Mouse (Mus musculus) spleen, adult 2 months (tissue): Measurements from ENCODE around the gene Cntnap5b. TPM values are rescaled to one million over a fixed set of nuclear protein-coding genes. Genes with fewer than 3 reads are reported as not detected.

Experiments
- DNase-seq, 2 experiments: peaks; one replicate each; pipeline versions ENCODE4 v3.0.0 to v3.0.0-alpha.2; 2012 to 2021; ENCODE audit warnings: low spot score in 2 of 2, low read depth in 1 of 2
- H3K27ac ChIP-seq: fragments of 200-500 bp; 2 replicates; pipeline ENCODE4 v1.5.1; 2012; ENCODE audit warnings: low read length, inconsistent platforms; ENCODE audit not compliant: insufficient read depth
- H3K27me3 ChIP-seq: fragments of 200-500 bp; 2 replicates; pipeline ENCODE4 v1.6.1; 2012; ENCODE audit warnings: mild to moderate bottlenecking, moderate library complexity, low read length, inconsistent platforms; ENCODE audit not compliant: control insufficient read depth, insufficient read depth
- H3K36me3 ChIP-seq: fragments of 200-500 bp; 2 replicates; pipeline ENCODE4 v1.6.1; 2012; ENCODE audit warnings: mild to moderate bottlenecking, low read length, inconsistent platforms; ENCODE audit not compliant: control insufficient read depth, insufficient read depth
- H3K4me1 ChIP-seq: fragments of 200-500 bp; 2 replicates; pipeline ENCODE4 v1.6.1; 2011; ENCODE audit warnings: inconsistent platforms; ENCODE audit not compliant: control insufficient read depth, insufficient read depth, insufficient read length
- H3K4me3 ChIP-seq: fragments of 200-500 bp; 2 replicates; pipeline ENCODE4 v1.5.1; 2011; ENCODE audit warnings: mild to moderate bottlenecking, inconsistent platforms; ENCODE audit not compliant: insufficient read depth, insufficient read length; ENCODE audit errors: extremely low read depth
- CTCF ChIP-seq: fragments of 200-500 bp; IDR thresholded peaks from 2 replicates; pipeline ENCODE4 v1.5.1; 2011; ENCODE audit warnings: mild to moderate bottlenecking, inconsistent platforms; ENCODE audit not compliant: insufficient read depth, insufficient read length, insufficient replicate concordance; ENCODE audit errors: extremely low read depth
- POLR2A ChIP-seq: fragments of 200-500 bp; IDR thresholded peaks from 2 replicates; pipeline ENCODE4 v1.6.1; 2011; ENCODE audit warnings: low read depth, low read length, inconsistent platforms
- WGBS: fragments of 180-500 bp; shearing (Covaris S2); methylation state at CpG from one replicate; pipeline ENCODE4 v1.1.7; 2018; 5-methylcytosine and 5-hydroxymethylcytosine counted together
- polyA plus RNA-seq: library from polyadenylated mRNA; depleted of rRNA; stranded (reverse); fragments of >200 nt; gene quantifications from 2 replicates; pipeline ENCODE4 v1.2.3, GENCODE M21; 2012; rRNA removed

Cntnap5b gene
- not detected in 2 replicates for polyA plus RNA-seq

GRCm38 (mm10) chr1:99772614-99773013, at the start of gene Cntnap5b:
TSS of gene Cntnap5b (plus strand) at chr1:99772765.
- Histone ChIP-seq H3K36me3 (no peaks in the 10 kb centered on the region), H3K4me3 (no peak within 1 kb of the TSS), H3K27me3 (no peaks in the 10 kb centered on the region), H3K27ac (no peak within 1 kb of the TSS), H3K4me1 (no peaks in the 10 kb centered on the region)
- whole genome bisulfite sequencing = 35% methylated on average over 7 of the region's 7 CpGs
- TF ChIP-seq POLR2A (no peak), CTCF (no peak)
- no peak for DNase-seq

- Histone ChIP-seq H3K4me3 (no peak overlapping the region), H3K36me3 (no peaks in the 10 kb centered on the region), H3K4me1 (no peaks in the 10 kb centered on the region), H3K27me3 (no peaks in the 10 kb centered on the region), H3K27ac (no peak overlapping the region)
- no peak for DNase-seq
- WGBS = 96% methylated on average over 1 of the region's 1 CpGs
- TF ChIP-seq POLR2A = no peak
- no peak for TF ChIP-seq CTCF
Observed at GRCm38 (mm10) chr1:99759996-99760395, 12.6 kb upstream of the Cntnap5b start.

GRCm38 (mm10) chr1:99772183-99772582, 382 bp upstream of the Cntnap5b start:
- no peaks in the 10 kb centered on the region for H3K36me3 ChIP-seq
- no peaks in the 10 kb centered on the region for H3K4me1 ChIP-seq
- 8% methylated on average over 19 of the region's 19 CpGs for WGBS
- no peak for TF ChIP-seq POLR2A
- H3K27ac ChIP-seq = no peak overlapping the region
- no peaks in the 10 kb centered on the region for H3K27me3 ChIP-seq
- no peak overlapping the region for H3K4me3 ChIP-seq
- no peak for DNase-seq

DNA sequence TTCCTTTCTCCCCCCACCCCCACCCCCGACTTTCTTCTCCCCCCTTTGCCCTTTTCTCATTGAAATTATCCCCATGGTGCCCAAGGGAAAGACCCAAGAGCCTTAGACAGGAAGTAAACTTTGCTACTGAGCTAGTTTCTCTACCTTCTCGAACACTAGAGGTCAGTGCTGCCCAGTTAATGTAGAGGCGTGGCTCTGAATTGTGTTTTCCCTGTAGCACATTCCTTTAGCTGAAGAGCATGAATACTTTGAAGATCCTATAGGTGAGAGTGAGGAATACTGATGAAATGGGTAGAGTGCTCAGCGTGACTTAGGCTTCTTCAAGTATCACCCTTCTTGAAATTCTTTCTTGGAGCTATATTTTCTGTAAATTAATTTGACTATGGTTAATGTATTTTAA, 1.6 kb downstream of the Cntnap5b start:
- TF ChIP-seq CTCF = no peak
- no peaks in the 10 kb centered on the region for H3K4me1 ChIP-seq
- no peak overlapping the region for H3K4me3 ChIP-seq
- H3K27me3 ChIP-seq = no peaks in the 10 kb centered on the region
- DNase-seq = no peak
- WGBS = 4% methylated on average over 4 of the region's 4 CpGs
- no peaks in the 10 kb centered on the region for H3K36me3 ChIP-seq
- H3K27ac ChIP-seq = no peak overlapping the region

GRCm38 (mm10) chr1:99813334-99814110, 41.0 kb downstream of the Cntnap5b start:
- no peak for DNase-seq
- no peak overlapping the region for H3K4me3 ChIP-seq
- no peaks in the 10 kb centered on the region for H3K27me3 ChIP-seq
- no peaks in the 10 kb centered on the region for H3K36me3 ChIP-seq
- WGBS = 80% methylated on average over 6 of the region's 6 CpGs
- no peak overlapping the region for H3K27ac ChIP-seq
- H3K4me1 ChIP-seq = no peaks in the 10 kb centered on the region
- TF ChIP-seq CTCF (no peak), POLR2A (no peak)

DNA sequence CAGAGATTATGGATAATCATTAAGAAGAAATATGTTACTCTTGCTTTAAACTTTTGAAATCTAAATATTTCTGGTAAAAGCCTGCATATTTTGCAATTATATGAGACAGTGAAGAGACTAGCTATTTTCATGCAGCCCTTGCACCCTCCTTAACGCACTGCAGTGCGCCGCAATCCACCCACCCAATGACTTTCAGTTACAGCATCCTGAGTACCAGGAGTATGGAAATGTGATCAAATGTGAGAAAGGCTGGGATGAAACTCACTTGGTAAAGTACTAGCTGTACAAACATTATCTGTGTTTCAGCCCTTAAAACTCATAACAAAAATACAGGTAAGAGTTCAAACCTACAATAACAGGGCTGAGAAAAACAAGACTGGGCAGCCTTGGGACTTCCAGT, 99.8 kb downstream of the Cntnap5b start:
- no peaks in the 10 kb centered on the region for H3K4me1 ChIP-seq
- 94% methylated on average over 3 of the region's 3 CpGs for WGBS
- no peak for DNase-seq
- TF ChIP-seq CTCF (no peak), POLR2A (no peak)
- H3K27me3 ChIP-seq = no peaks in the 10 kb centered on the region
- no peaks in the 10 kb centered on the region for H3K36me3 ChIP-seq
- no peak overlapping the region for H3K4me3 ChIP-seq
- no peak overlapping the region for H3K27ac ChIP-seq

- Histone ChIP-seq H3K27ac (no peak overlapping the region), H3K4me3 (no peak overlapping the region), H3K4me1 (no peaks in the 10 kb centered on the region), H3K36me3 (no peaks in the 10 kb centered on the region), H3K27me3 (no peaks in the 10 kb centered on the region)
- 74% methylated on average over 2 of the region's 2 CpGs for WGBS
- TF ChIP-seq POLR2A (no peak), CTCF (no peak)
- no peak for DNase-seq
Observed at GRCm38 (mm10) chr1:99907774-99908173, 135.2 kb downstream of the Cntnap5b start.
